Mouse (Mus musculus): ENCODE measurements around the gene Cdh23.

- no peak for TF ChIP-seq EP300 (IDR thresholded peaks at IDR 0.05)
- no peak for TF ChIP-seq CTCF (IDR thresholded peaks at IDR 0.05)
Observed at GRCm38 (mm10) chr10:60566369-60567037, 129.8 kb downstream of the Cdh23 start.

Data from lung, postnatal 0 days (tissue).